Mouse (Mus musculus) myocyte (in vitro differentiated cells): ENCODE results near the gene Rab30. TPM values are rescaled to one million over a fixed set of nuclear protein-coding genes. Genes with fewer than 3 reads are reported as not detected.
A peak's percentile ranks its signal among the peaks of the same experiment; 100 is the strongest.
"Not testable (repeated sequence)": the region's sequence is repeated elsewhere in the genome, so short reads cannot be mapped to it uniquely, and the experiment has no call there.

Source experiments
- H3K27me3 ChIP-seq: one replicate; pipeline ENCODE4 v1.6.1; 2011; ENCODE audit not compliant: control insufficient read depth, insufficient read depth, insufficient read length
- H3K36me3 ChIP-seq: one replicate; pipeline ENCODE4 v1.6.1; 2011; ENCODE audit not compliant: control insufficient read depth, insufficient read depth
- H3K4me2 ChIP-seq: one replicate; pipeline ENCODE4 v1.6.1; 2011; ENCODE audit warnings: low read depth, control low read depth
- H3K4me3 ChIP-seq: one replicate; pipeline ENCODE4 v1.5.1; 2011; ENCODE audit warnings: mild to moderate bottlenecking, control low read depth, moderate library complexity
- H3K79me2 ChIP-seq: one replicate; pipeline ENCODE4 v1.6.1; 2011; ENCODE audit not compliant: control insufficient read depth, insufficient read depth
- H3ac ChIP-seq: one replicate; pipeline ENCODE4 v1.6.1; 2011; ENCODE audit not compliant: control insufficient read depth, insufficient read length
- CEBPB ChIP-seq: IDR thresholded peaks from 2 replicates; pipeline ENCODE4 v1.6.1; 2011; ENCODE audit warnings: mild to moderate bottlenecking, moderate library complexity; ENCODE audit not compliant: poor library complexity, insufficient read depth, severe bottlenecking
- E2F4 ChIP-seq: IDR thresholded peaks from one replicate; pipeline ENCODE4 v1.6.1; 2011; ENCODE audit warnings: mild to moderate bottlenecking, control low read depth, moderate library complexity; ENCODE audit not compliant: insufficient read depth
- MAX ChIP-seq: IDR thresholded peaks from one replicate; pipeline ENCODE4 v1.6.1; 2011; ENCODE audit warnings: low read depth, mild to moderate bottlenecking, control low read depth
- MYOD1 ChIP-seq, 3 experiments: IDR thresholded peaks; one replicate each; pipeline ENCODE4 v1.6.1; 2011; ENCODE audit warnings: control low read depth in 2 of 3, low read depth in 2 of 3, mild to moderate bottlenecking in 2 of 3, moderate library complexity in 1 of 3; ENCODE audit not compliant: insufficient read length in 2 of 3, control insufficient read depth in 1 of 3
- MYOG ChIP-seq, 3 experiments: IDR thresholded peaks; one replicate each; pipeline ENCODE4 v1.6.1; 2011; ENCODE audit warnings: control low read depth in 2 of 3, low read depth in 2 of 3, mild to moderate bottlenecking in 2 of 3; ENCODE audit not compliant: insufficient read length in 2 of 3, control insufficient read depth in 1 of 3, insufficient read depth in 1 of 3
- POLR2A ChIP-seq: IDR thresholded peaks from one replicate; pipeline ENCODE4 v1.6.1; 2011; ENCODE audit warnings: low read depth, mild to moderate bottlenecking, control low read depth, moderate library complexity; ENCODE audit not compliant: insufficient read length
- POLR2AphosphoS2 ChIP-seq: IDR thresholded peaks from one replicate; pipeline ENCODE4 v1.6.1; 2011; ENCODE audit warnings: low read depth, control low read depth; ENCODE audit not compliant: insufficient read length
- REST ChIP-seq: IDR thresholded peaks from one replicate; pipeline ENCODE4 v1.6.1; 2011; ENCODE audit warnings: mild to moderate bottlenecking, control low read depth, moderate library complexity; ENCODE audit not compliant: insufficient read depth, insufficient read length
- SRF ChIP-seq: IDR thresholded peaks from one replicate; pipeline ENCODE4 v1.6.1; 2011; ENCODE audit warnings: low read depth; ENCODE audit not compliant: control insufficient read depth, insufficient read length
- TCF12 ChIP-seq: IDR thresholded peaks from one replicate; pipeline ENCODE4 v1.6.1; 2011; ENCODE audit warnings: mild to moderate bottlenecking, control low read depth; ENCODE audit not compliant: poor library complexity, insufficient read depth, severe bottlenecking
- TCF3 ChIP-seq: IDR thresholded peaks from one replicate; pipeline ENCODE4 v1.6.1; 2011; ENCODE audit warnings: low read depth, control low read depth; ENCODE audit not compliant: insufficient read length
- USF1 ChIP-seq: IDR thresholded peaks from one replicate; pipeline ENCODE4 v1.6.1; 2011; ENCODE audit warnings: low read depth, mild to moderate bottlenecking, control low read depth, moderate library complexity
- polyA plus RNA-seq: library from polyadenylated mRNA; unstranded; fragments of >200 nt; fragmentation: generic; extraction: Trizol; gene quantifications from one replicate; pipeline ENCODE4 v1.2.1, GENCODE M21; 2012; ENCODE audit warnings: missing spikeins

Rab30 gene
- polyA plus RNA-seq, 1 experiment, result 2.7 TPM

DNA sequence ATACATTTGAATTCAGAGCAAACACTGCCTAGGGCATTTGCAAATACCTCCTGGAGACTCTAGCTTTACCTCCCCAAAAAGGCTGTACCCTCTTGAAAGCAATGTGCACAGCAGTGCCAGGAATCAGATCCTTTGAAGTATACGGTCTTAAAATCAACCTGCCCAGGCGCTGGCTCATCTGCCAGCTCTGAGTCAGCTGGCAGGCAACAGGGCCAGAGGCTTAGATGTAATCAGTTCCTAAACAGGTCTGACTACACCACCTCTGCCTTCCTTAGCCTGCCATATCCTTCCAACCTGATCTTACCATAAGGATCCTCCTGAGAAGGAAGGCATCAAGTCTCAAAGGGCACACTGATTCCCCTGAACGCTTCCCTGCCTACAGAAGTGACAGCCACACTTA, 17.7 kb upstream of the Rab30 start:
- Histone ChIP-seq H3K36me3 (no peaks in the 10 kb centered on the region), H3K4me3 (no peak overlapping the region), H3K27me3 (no peaks in the 10 kb centered on the region), H3ac (no peak overlapping the region), H3K4me2 (no peak overlapping the region), H3K79me2 (no peaks in the 10 kb centered on the region)
- TF ChIP-seq SRF (no peak), MAX (no peak), MYOD1 (IDR thresholded peaks at IDR 0.05; ENCODE audit: control insufficient read depth in 1 of 3, insufficient read length in 2 of 3, low read depth in 2 of 3) (no peak), POLR2A (no peak), MYOG (IDR thresholded peaks at IDR 0.05; ENCODE audit: control insufficient read depth in 1 of 3, insufficient read depth in 1 of 3, insufficient read length in 2 of 3, low read depth in 2 of 3) (no peak), TCF12 (no peak), E2F4 (no peak), TCF3 (no peak)

DNA sequence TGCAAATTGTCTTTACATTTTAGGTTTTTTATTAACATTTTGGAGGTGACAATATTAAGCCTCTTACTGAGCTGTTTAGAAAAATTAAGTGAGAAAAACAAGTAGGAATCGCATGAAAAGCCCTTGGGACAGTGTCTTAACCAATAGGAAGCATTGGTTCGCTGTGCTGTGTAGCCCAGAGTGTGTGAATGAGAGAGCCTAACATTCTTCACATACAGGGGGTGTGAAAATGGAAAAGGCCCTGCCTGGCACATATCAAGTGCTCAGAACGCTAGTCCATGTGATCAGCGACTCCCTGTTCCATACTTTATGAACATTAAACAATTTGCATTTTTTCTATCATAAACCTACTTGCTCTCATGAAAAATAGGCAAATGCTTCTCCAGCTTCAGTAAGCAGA, 17.1 kb upstream of the Rab30 start:
- Histone ChIP-seq H3K79me2 (no peaks in the 10 kb centered on the region), H3K4me3 (no peak overlapping the region), H3ac (no peak overlapping the region), H3K4me2 (no peak overlapping the region), H3K27me3 (no peaks in the 10 kb centered on the region), H3K36me3 (no peaks in the 10 kb centered on the region)
- TF ChIP-seq TCF12, result no peak
- no peak for TF ChIP-seq CEBPB

GRCm38 (mm10) chr7:92729583-92729982, 11.8 kb upstream of the Rab30 start:
- not testable (repeated sequence) for H3K36me3 ChIP-seq, H3K4me2 ChIP-seq, H3K79me2 ChIP-seq, H3K27me3 ChIP-seq, H3ac ChIP-seq, H3K4me3 ChIP-seq

GRCm38 (mm10) chr7:92730465-92730864, 10.9 kb upstream of the Rab30 start:
- Histone ChIP-seq H3K27me3 (no peaks in the 10 kb centered on the region), H3K4me2 (no peak overlapping the region), H3K79me2 (no peaks in the 10 kb centered on the region), H3ac (no peak overlapping the region), H3K36me3 (peaks cover 6% of the 10 kb centered on the region), H3K4me3 (no peak overlapping the region)
- TF ChIP-seq POLR2AphosphoS2 (peak; percentile 69), USF1 (no peak)

GRCm38 (mm10) chr7:92730959-92731358, 10.4 kb upstream of the Rab30 start:
- TF ChIP-seq POLR2A (no peak), USF1 (no peak), POLR2AphosphoS2 (no peak), E2F4 (no peak), MAX (no peak), CEBPB (no peak), REST (no peak), MYOD1 (IDR thresholded peaks at IDR 0.05; ENCODE audit: control insufficient read depth in 1 of 3, insufficient read length in 2 of 3, low read depth in 2 of 3) (no peak), TCF12 (no peak), SRF (no peak), MYOG (IDR thresholded peaks at IDR 0.05; ENCODE audit: control insufficient read depth in 1 of 3, insufficient read depth in 1 of 3, insufficient read length in 2 of 3, low read depth in 2 of 3) (no peak), TCF3 (no peak)
- H3K27me3 ChIP-seq, result no peaks in the 10 kb centered on the region
- H3K79me2 ChIP-seq, result no peaks in the 10 kb centered on the region

DNA sequence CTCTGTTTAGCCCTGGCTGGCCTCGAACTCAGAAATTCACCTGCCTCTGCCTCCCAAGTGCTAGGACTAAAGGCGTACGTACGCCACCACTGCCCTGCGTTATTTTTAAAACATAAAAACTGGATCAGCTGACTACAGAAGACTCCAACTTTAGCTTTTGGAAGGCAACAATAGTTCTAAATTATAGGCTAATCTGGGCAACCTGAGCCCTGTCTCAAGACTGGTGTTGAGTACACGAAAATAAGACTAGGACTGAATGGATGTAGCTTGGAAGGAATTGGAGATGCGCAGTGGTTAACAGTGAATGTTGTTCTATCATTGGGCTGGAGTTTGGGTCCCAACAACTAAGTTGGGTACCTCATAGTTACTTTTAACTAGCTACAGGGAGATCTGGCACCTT, 9.3 kb upstream of the Rab30 start:
- Histone ChIP-seq H3K79me2 (no peaks in the 10 kb centered on the region), H3K36me3 (peaks cover 17% of the 10 kb centered on the region), H3K27me3 (no peaks in the 10 kb centered on the region), H3ac (no peak overlapping the region), H3K4me2 (no peak overlapping the region), H3K4me3 (no peak overlapping the region)
- no peak for TF ChIP-seq TCF12
- no peak for TF ChIP-seq MAX
- TF ChIP-seq POLR2A, result no peak
- TF ChIP-seq SRF, result no peak
- no peak for TF ChIP-seq TCF3
- TF ChIP-seq MYOD1 (IDR thresholded peaks at IDR 0.05; ENCODE audit: control insufficient read depth in 1 of 3, insufficient read length in 2 of 3, low read depth in 2 of 3), result no peak
- no peak for TF ChIP-seq USF1
- TF ChIP-seq CEBPB, result no peak
- TF ChIP-seq POLR2AphosphoS2, result no peak
- no peak for TF ChIP-seq REST
- no peak for TF ChIP-seq E2F4
- no peak for TF ChIP-seq MYOG (IDR thresholded peaks at IDR 0.05; ENCODE audit: control insufficient read depth in 1 of 3, insufficient read depth in 1 of 3, insufficient read length in 2 of 3, low read depth in 2 of 3)

More at GRCm38 (mm10) chr7:92730959-92731358, 10.4 kb upstream of the Rab30 start:
- H3K4me3 ChIP-seq, result no peak overlapping the region
- no peak overlapping the region for H3K4me2 ChIP-seq
- H3ac ChIP-seq, result no peak overlapping the region
- peaks cover 8% of the 10 kb centered on the region for H3K36me3 ChIP-seq
